Mouse (Mus musculus): Measurements from ENCODE around the gene Ntpcr.

GRCm38 (mm10) chr8:125692447-125692846, 37.3 kb upstream of the Ntpcr start:
- TF ChIP-seq CTCF (IDR thresholded peaks at IDR 0.05; ENCODE audit: control insufficient read depth, insufficient read depth, low read length) (no peak), POLR2A (IDR thresholded peaks at IDR 0.05; ENCODE audit: borderline replicate concordance, control insufficient read depth, low read depth, low read length) (no peak)
